Mouse (Mus musculus): ENCODE data around the gene Ctbp1. TPM values are rescaled to one million over a fixed set of nuclear protein-coding genes. Genes with fewer than 3 reads are reported as not detected.

Ctbp1 gene
- polyA plus RNA-seq, 1 experiment from 2014 or later: 206 TPM

- Histone ChIP-seq H3K9me3 (replicated peaks) (no peaks in the 10 kb centered on the region), H3K36me3 (replicated peaks) (no peaks in the 10 kb centered on the region), H3K4me1 (replicated peaks) (peaks cover 18% of the 10 kb centered on the region), H3K27me3 (no peaks in the 10 kb centered on the region), H3K9ac (no peak overlapping the region), H3K27ac (replicated peaks) (no peak overlapping the region), H3K4me3 (replicated peaks) (no peak overlapping the region), H3K4me2 (no peak overlapping the region)
- 48% methylated on average over 3 of the region's 3 CpGs for WGBS (ENCODE audit: insufficient replicate concordance)
- ATAC-seq (ENCODE audit: insufficient read depth): no peak
Observed at GRCm38 (mm10) chr5:33239934-33240333, 34.9 kb downstream of the Ctbp1 start.

DNA sequence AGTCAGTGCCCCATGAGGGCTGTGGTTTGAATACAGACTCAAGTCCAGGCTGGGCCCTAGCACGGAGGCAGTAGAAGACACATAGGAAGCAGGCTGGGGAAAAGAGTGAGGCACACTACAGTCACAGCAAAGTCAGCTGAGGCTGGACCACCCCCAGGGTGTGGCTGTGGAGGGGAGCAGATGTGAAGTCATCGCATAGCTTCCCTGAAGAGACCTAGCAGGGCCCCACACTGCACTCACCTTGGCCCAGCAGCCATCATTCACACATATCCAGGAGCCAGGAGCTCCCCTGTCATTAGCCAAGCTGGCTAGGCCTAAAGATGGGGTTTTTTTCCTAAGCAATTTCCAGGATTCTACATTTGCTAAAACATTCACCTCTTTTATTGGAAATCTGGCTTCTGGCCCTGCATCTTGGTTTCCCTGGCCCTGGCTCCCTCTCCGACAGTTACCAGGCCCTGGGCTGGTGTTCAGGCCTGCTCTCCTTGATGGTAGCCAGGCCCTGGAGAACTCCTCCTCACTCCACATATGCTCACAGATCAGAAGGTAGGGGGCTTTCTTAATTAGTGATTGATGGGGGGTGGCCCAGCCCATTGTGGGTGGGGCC is 35.6 kb downstream of the Ctbp1 start:
- Histone ChIP-seq H3K4me2 (no peak overlapping the region), H3K4me3 (replicated peaks) (no peak overlapping the region), H3K36me3 (replicated peaks) (no peaks in the 10 kb centered on the region), H3K27me3 (no peaks in the 10 kb centered on the region), H3K9me3 (replicated peaks) (no peaks in the 10 kb centered on the region), H3K4me1 (replicated peaks) (peaks cover 18% of the 10 kb centered on the region), H3K27ac (replicated peaks) (no peak overlapping the region), H3K9ac (no peak overlapping the region)
- ATAC-seq (ENCODE audit: insufficient read depth): no peak
- 60% methylated on average over 3 of the region's 3 CpGs for WGBS (ENCODE audit: insufficient replicate concordance)

DNA sequence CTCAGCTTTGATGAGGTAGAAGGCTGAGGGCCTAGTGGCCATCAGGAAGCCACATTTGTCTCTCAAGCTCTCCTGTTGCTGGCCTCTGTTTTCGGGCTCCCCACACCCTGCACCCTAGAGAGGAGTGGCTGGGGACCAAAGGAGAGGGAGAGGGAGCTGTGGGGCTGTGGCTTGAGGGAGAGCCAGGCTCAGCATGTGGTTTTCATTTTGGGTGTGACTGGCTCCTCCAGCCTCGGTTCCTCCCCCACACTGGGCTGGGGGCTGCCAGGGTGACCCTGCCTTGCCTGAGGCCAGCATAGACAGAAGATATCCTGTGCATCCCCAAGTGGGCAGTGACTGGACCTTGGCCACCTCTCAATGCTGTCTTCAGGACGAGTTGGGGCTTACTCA is 36.5 kb downstream of the Ctbp1 start:
- WGBS (ENCODE audit: insufficient replicate concordance): 42% methylated on average over 3 of the region's 3 CpGs
- H3K4me2 ChIP-seq: no peak overlapping the region
- no peaks in the 10 kb centered on the region for H3K36me3 ChIP-seq (replicated peaks)
- no peak overlapping the region for H3K27ac ChIP-seq (replicated peaks)
- H3K9ac ChIP-seq: no peak overlapping the region
- peaks cover 18% of the 10 kb centered on the region for H3K4me1 ChIP-seq (replicated peaks)
- H3K27me3 ChIP-seq: no peaks in the 10 kb centered on the region
- H3K4me3 ChIP-seq (replicated peaks): no peak overlapping the region
- ATAC-seq (ENCODE audit: insufficient read depth): no peak
- no peaks in the 10 kb centered on the region for H3K9me3 ChIP-seq (replicated peaks)

DNA sequence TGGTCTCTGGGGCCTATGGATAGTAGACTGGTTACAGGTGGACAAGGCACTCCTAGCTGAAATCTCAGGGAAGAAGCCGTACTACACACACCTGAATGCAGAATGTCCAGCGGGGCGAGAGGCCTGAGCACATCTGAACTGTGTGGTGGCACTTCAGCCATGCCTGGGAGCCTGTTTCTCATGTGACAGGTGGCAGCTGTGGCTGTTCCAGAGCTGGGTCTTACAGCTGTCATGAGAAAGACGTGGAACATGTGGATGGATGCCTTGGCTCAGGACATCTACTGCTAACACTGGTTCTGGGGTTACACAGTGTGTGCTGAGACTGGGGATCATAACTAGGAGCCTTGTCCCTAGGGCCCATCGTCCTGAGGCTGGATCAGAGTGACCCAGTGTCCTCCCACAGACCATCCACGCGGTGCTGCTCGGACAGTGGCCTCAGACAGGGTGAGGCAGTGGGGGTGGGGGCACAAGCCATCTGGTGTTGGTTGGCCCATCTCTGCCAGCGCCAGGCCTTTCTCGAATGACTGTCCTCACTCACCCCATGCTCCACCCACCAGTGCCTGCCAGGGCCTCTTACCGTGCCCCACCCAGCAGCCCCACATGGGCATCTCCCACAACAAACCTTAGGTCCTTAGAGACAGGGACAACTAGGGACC is 37.1 kb downstream of the Ctbp1 start:
- Histone ChIP-seq H3K36me3 (replicated peaks) (no peaks in the 10 kb centered on the region), H3K27ac (replicated peaks) (no peak overlapping the region), H3K27me3 (no peaks in the 10 kb centered on the region; the same call in 1 of the 2 replicates), H3K9me3 (replicated peaks) (no peaks in the 10 kb centered on the region), H3K4me3 (replicated peaks) (no peak overlapping the region), H3K9ac (no peak overlapping the region), H3K4me1 (replicated peaks) (peaks cover 18% of the 10 kb centered on the region), H3K4me2 (no peak overlapping the region)
- WGBS (ENCODE audit: insufficient replicate concordance): 77% methylated on average over 11 of the region's 11 CpGs
- no peak for ATAC-seq (ENCODE audit: insufficient read depth)

DNA sequence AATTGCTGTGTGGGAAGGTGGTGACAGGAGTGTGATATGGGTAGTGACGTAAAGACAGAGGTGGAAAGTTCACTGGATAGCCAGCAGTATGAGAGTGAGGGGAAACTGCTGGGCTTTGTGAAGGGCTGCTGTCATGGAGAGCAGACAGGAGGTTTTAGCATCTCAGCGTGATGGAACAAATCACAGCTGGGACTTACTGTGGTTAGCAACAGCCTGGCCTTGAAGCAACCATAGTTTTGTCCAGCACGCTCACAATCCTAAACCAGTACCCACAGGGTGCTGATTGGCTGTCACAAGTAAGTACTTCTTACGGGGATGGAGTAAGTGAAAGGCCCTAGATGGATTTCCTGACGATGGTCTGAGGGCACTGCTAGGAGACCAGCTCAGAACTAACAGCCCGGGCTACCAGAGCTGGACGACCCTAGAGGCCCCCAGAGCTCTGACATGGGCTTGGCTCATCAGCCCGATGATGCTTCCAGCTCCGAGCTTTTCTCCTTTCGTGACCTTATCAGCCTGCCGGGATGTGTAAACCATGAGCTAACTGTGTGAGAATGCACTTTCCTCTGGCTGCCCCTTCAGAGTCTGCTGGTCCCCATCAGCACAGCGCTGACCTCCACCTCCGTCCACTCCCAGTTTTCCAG is 40.3 kb downstream of the Ctbp1 start:
- H3K4me1 ChIP-seq (replicated peaks): peaks cover 18% of the 10 kb centered on the region
- ATAC-seq (ENCODE audit: insufficient read depth): no peak
- H3K27ac ChIP-seq (replicated peaks): no peak overlapping the region
- H3K4me3 ChIP-seq (replicated peaks): no peak overlapping the region
- peaks cover under 1% of the 10 kb centered on the region for H3K27me3 ChIP-seq
- H3K9me3 ChIP-seq (replicated peaks): no peaks in the 10 kb centered on the region
- no peak overlapping the region for H3K4me2 ChIP-seq
- 48% methylated on average over 13 of the region's 13 CpGs for WGBS (ENCODE audit: insufficient replicate concordance)
- H3K36me3 ChIP-seq (replicated peaks): no peaks in the 10 kb centered on the region
- no peak overlapping the region for H3K9ac ChIP-seq

DNA sequence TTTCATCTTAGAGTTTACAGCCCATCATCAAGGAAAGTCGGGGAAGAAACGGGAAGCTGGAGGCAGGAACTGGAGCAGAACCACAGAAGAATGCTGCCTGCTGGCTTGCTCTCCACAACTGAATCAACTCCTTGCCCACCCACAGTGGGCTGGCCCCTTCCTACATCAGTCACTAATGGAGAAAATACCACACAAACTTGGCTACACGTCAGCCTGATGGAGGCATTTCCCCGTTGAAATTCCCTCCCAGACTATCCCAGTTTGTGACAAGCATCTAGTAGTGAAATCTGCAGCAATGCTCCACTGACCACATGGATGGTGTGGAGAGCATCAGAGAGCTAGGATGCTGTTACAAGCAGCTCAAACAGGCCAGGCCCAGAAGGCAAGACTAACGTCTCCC is 42.0 kb downstream of the Ctbp1 start:
- no peak for ATAC-seq (ENCODE audit: insufficient read depth)
- 62% methylated on average over 5 of the region's 5 CpGs for WGBS (ENCODE audit: insufficient replicate concordance)

DNA sequence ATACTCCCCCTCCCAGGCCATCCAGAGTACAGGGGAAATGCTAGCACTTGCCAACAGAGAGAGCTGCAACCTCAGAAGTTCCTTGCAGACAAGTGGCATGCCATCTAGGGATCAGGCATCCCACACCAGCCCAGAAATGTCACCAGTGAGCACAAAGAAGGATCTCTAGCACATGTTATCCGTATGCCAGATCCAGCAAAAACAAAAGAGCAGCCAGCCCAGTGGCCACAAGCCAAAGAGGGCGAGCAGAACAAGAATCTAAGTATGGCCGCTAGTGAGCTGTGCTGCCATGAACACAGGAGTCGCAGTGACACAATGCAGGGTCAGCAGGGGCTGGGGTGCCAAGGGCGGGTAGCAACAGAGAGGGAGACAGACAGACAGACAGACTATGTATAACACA is 44.5 kb downstream of the Ctbp1 start:
- no peak overlapping the region for H3K4me3 ChIP-seq (replicated peaks)
- no peak for ATAC-seq (ENCODE audit: insufficient read depth)
- H3K9ac ChIP-seq: no peak overlapping the region
- peaks cover 10% of the 10 kb centered on the region for H3K27me3 ChIP-seq
- H3K9me3 ChIP-seq (replicated peaks): no peaks in the 10 kb centered on the region
- WGBS (ENCODE audit: insufficient replicate concordance): 43% methylated on average over 5 of the region's 5 CpGs
- H3K27ac ChIP-seq (replicated peaks): no peak overlapping the region
- no peaks in the 10 kb centered on the region for H3K36me3 ChIP-seq (replicated peaks)
- no peaks in the 10 kb centered on the region for H3K4me1 ChIP-seq (replicated peaks)
- no peak overlapping the region for H3K4me2 ChIP-seq

More for the DNA sequence above, 42.0 kb downstream of the Ctbp1 start:
- no peak overlapping the region for H3K4me2 ChIP-seq
- no peak overlapping the region for H3K27ac ChIP-seq (replicated peaks)
- H3K9me3 ChIP-seq (replicated peaks): no peaks in the 10 kb centered on the region
- peaks cover 10% of the 10 kb centered on the region for H3K27me3 ChIP-seq
- H3K9ac ChIP-seq: no peak overlapping the region
- H3K36me3 ChIP-seq (replicated peaks): no peaks in the 10 kb centered on the region
- H3K4me1 ChIP-seq (replicated peaks): peaks cover 4% of the 10 kb centered on the region
- H3K4me3 ChIP-seq (replicated peaks): no peak overlapping the region

DNA sequence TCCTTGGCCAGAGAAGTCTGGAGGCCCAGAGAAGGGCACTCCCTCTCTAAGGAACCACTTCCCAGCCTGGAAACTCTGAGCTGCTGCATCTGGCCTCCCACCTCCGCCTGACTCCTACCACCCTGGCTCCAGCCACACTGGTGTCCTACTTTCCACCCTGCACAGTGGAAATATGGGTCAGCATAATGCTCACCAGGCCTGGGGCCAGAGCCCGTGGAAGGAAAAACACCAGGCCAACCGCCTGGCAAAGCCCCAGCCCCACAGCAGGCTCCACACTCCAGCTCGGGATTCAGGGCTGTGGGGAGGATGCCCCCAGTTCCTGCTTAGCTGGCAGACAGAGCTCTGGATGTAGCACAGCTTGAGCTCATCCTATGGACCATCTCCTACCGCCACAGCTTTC is 46.4 kb downstream of the Ctbp1 start:
- no peak for ATAC-seq (ENCODE audit: insufficient read depth)
- 58% methylated on average over 5 of the region's 5 CpGs for WGBS (ENCODE audit: insufficient replicate concordance)
- Histone ChIP-seq H3K36me3 (replicated peaks) (no peaks in the 10 kb centered on the region), H3K4me3 (replicated peaks) (no peak overlapping the region), H3K9ac (no peak overlapping the region), H3K4me2 (no peak overlapping the region), H3K27ac (replicated peaks) (no peak overlapping the region), H3K9me3 (replicated peaks) (no peaks in the 10 kb centered on the region), H3K4me1 (replicated peaks) (peaks cover 17% of the 10 kb centered on the region), H3K27me3 (peaks cover 10% of the 10 kb centered on the region)

- H3K9me3 ChIP-seq (replicated peaks): no peaks in the 10 kb centered on the region
- no peak overlapping the region for H3K4me2 ChIP-seq
- WGBS (ENCODE audit: insufficient replicate concordance): 75% methylated on average over 5 of the region's 5 CpGs
- no peak overlapping the region for H3K9ac ChIP-seq
- peaks cover 10% of the 10 kb centered on the region; the same call in 1 of the 2 replicates for H3K27me3 ChIP-seq
- peaks cover 28% of the 10 kb centered on the region for H3K4me1 ChIP-seq (replicated peaks)
- ATAC-seq (ENCODE audit: insufficient read depth): no peak
- H3K4me3 ChIP-seq (replicated peaks): no peak overlapping the region
- H3K27ac ChIP-seq (replicated peaks): no peak overlapping the region
- no peaks in the 10 kb centered on the region for H3K36me3 ChIP-seq (replicated peaks)
Observed at GRCm38 (mm10) chr5:33225673-33226072, 49.1 kb downstream of the Ctbp1 start.

DNA sequence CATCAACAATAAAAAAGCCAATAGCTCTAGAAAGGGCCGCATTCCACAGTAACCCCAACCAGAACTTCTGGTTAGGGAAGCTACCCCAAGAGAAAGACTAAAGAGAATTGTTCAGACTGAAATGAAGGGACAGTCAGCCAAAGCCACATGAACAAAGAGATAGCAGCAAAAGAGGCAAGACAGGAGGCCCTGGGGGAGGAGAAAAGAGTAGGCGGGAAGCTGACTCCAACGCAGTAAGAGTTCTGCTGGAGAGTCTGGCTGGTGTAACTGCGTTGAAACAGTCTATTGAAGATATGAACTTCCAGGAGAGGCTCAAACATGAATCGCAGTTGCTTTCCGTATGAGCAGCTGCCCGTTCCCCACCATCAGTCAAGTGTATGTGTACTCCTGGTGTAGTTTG is 50.3 kb downstream of the Ctbp1 start:
- Histone ChIP-seq H3K4me3 (replicated peaks) (no peak overlapping the region), H3K27me3 (peaks cover 9% of the 10 kb centered on the region; the same call in 1 of the 2 replicates), H3K4me2 (no peak overlapping the region; the same call in 1 of the 2 replicates), H3K36me3 (replicated peaks) (no peaks in the 10 kb centered on the region), H3K9ac (no peak overlapping the region), H3K27ac (replicated peaks) (no peak overlapping the region), H3K4me1 (replicated peaks) (peaks cover 40% of the 10 kb centered on the region), H3K9me3 (replicated peaks) (no peaks in the 10 kb centered on the region)
- no peak; the same call in 1 of the 2 replicates for ATAC-seq (ENCODE audit: insufficient read depth)
- WGBS (ENCODE audit: insufficient replicate concordance): 55% methylated on average over 7 of the region's 7 CpGs

DNA sequence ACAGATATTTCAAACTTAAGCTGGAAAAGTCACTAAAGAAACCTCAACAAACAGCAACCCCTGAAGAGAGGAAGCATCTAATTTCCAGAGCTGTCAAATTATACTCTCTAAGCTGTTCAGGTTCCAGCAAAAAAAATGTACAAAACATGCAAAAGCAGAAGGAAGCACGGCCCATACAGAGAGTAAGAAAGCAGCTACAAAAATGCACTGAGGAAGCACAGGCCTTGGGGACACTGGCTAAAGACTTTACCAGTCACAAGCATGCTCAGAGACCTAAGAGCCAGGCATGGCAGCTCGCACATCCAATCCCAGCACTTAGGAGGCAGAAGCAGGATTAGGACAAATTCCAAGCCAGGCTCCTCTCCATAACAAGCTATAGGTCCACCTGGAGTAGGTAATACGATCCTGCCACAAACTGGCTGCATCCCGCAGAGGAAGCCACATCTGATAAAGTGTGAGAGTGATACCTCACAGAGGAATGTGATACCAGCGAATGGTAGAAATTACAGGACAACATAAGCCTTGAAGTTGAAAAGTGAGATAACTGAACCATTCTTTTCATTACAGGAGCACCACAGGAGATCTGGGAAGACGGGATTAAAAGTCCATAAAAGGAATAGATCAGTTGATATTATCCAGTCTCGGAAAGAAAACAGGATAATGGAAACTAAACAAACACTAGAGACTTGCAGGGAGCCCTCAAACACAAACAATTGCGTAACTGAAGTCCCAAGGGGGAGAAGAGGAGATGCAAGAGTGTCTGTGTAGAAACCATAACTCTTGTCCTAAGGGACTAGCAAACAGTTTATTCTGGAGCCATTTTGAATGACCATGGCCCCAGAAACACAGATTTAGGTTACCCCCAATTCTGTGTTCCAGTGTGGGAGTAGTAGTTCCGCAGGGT is 51.7 kb downstream of the Ctbp1 start:
- Histone ChIP-seq H3K36me3 (replicated peaks) (no peaks in the 10 kb centered on the region), H3K4me3 (replicated peaks) (no peak overlapping the region), H3K27ac (replicated peaks) (no peak overlapping the region), H3K9me3 (replicated peaks) (no peaks in the 10 kb centered on the region), H3K4me2 (no peak overlapping the region), H3K9ac (no peak overlapping the region), H3K27me3 (no peaks in the 10 kb centered on the region), H3K4me1 (replicated peaks) (peaks cover 54% of the 10 kb centered on the region)
- ATAC-seq (ENCODE audit: insufficient read depth): no peak
- WGBS (ENCODE audit: insufficient replicate concordance): 47% methylated on average over 9 of the region's 9 CpGs
